Mouse (Mus musculus): Measurements from ENCODE around the gene Sin3b.

- no peak for TF ChIP-seq MAFK (IDR thresholded peaks at IDR 0.05; ENCODE audit: insufficient read depth, low read depth, low read length)
- TF ChIP-seq ZC3H11A (IDR thresholded peaks at IDR 0.05; ENCODE audit: borderline replicate concordance, low read depth, low read length): no peak
Observed at GRCm38 (mm10) chr8:72750266-72750665, 27.2 kb downstream of the Sin3b start.

Measured in ES-E14 (cell line).